Mouse (Mus musculus) retina, postnatal 1 day (tissue): ENCODE results near the gene Sdhd.

Experiments used
- DNase-seq: peaks from one replicate; pipeline ENCODE4 v3.0.0-alpha.2; 2012

The Sdhd gene

GRCm38 (mm10) chr9:50585145-50585818 is 18.3 kb downstream of the Sdhd start:
- DNase-seq: no peak

DNA sequence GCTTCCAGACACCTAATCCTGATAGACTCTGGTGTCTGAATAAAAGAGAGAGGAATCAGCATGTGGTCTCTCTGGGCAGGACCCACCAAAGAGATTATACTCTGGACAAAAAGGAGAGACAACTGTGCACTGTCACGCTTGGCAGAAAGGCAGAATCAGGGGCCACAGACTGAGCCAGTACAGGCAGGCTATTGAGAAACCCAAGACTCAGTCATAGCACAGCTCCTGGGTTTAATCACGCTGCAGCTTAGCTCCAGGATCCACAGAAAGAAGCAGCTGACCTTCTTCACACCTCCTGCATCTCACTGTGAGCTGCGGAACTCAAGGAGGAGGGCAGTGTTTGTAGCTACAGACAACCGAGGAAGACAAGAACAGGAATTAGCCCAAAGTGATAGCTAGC is 23.2 kb downstream of the Sdhd start:
- DNase-seq: no peak

- no peak for DNase-seq
Measured at GRCm38 (mm10) chr9:50569599-50570525, 33.8 kb downstream of the Sdhd start.

GRCm38 (mm10) chr9:50567881-50568280 is 35.7 kb downstream of the Sdhd start:
- DNase-seq: no peak

- DNase-seq: no peak
Measured at GRCm38 (mm10) chr9:50567372-50567771, 36.2 kb downstream of the Sdhd start.

DNA sequence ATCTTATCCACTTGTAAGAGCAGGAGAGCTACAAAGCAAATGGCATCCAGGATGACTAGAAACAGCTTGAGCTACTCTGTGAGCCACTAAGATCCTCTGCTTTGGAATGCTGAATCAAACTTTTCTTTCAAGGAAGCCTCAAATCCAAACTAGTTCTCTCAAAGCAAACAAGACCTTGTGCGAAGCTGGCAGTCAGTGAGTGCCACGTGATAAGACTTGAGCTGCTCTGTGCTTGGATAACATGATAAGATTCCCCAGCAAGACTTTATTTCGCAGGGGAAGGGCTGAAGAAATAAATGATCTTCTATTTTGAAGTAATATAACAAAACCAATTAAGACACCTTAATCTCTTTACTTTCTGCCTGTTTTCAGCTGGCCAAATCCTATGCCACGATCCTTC is 37.7 kb downstream of the Sdhd start:
- DNase-seq: no peak

DNA sequence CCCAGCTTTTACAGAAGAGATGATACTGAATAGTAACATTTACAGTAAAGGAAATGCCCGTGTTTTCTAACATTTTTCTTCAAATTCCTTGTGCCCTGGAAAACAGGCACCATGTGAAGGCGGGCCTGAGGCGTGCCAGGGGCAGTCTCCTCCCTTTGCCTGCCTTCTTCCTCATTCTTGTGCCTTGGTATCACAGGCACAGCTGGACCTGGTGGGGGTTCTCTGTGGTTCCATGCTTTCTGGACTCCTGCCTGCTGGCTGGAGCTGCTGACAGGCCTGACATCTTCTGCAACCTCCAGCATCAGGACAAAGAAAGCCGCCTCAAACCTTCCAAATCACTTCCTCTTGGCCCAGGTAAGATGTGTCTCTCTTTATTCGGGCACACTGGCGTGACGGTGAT is 38.4 kb downstream of the Sdhd start:
- DNase-seq: no peak

- DNase-seq: no peak
Measured at GRCm38 (mm10) chr9:50561918-50562360, 41.7 kb downstream of the Sdhd start.

GRCm38 (mm10) chr9:50561145-50561917 is 42.3 kb downstream of the Sdhd start, which contains the start of gene Tex12:
TSS of gene Tex12 (minus strand) at chr9:50561325.
- no peak for DNase-seq

DNA sequence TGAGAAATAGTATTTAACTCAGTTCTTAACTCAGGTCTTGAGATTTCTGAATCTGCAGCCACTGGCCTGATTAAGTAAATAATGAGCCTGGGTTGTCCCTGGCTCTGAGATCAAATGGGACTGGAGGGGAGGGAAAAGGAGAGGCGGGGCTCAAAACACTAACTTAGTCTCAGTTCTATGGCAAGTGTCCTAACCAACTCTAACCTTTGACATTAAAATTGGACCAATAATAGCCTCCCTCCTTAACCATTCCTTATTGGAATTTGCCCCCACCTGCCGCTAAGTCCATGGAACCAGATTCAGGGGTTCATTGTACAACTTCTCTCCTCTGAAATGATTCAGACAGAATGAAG is 48.5 kb downstream of the Sdhd start, which contains the start of gene Bco2:
TSS of gene Bco2 (minus strand) at position 88 of the 353 bp plus-strand sequence.
- DNase-seq: no peak

GRCm38 (mm10) chr9:50554241-50555093 is 49.1 kb downstream of the Sdhd start, which contains the start of gene Il18:
TSS of gene Il18 (plus strand) at chr9:50554827.
- peak; percentile 77 for DNase-seq

GRCm38 (mm10) chr9:50553547-50553946 is 50.1 kb downstream of the Sdhd start:
- DNase-seq: no peak

- DNase-seq: no peak
Measured at GRCm38 (mm10) chr9:50552206-50552605, 51.4 kb downstream of the Sdhd start.

GRCm38 (mm10) chr9:50548936-50549335 is 54.7 kb downstream of the Sdhd start:
- no peak for DNase-seq

- DNase-seq: no peak
Measured at GRCm38 (mm10) chr9:50547859-50548478, 55.6 kb downstream of the Sdhd start.
